Mouse (Mus musculus): Measurements from ENCODE around the gene Cblb.

GRCm38 (mm10) chr16:52135689-52136390 lies 104.8 kb downstream of the Cblb start:
- TF ChIP-seq CTCF (IDR thresholded peaks at IDR 0.05; ENCODE audit: borderline replicate concordance, control insufficient read depth, extremely low read depth, insufficient read depth, low read length, poor library complexity) (no peak), POLR2A (IDR thresholded peaks at IDR 0.05; ENCODE audit: control insufficient read depth, extremely low read depth, insufficient read depth, low read length, poor library complexity) (no peak)

Measured in thymus, adult 2 months (tissue).